Mouse (Mus musculus): ENCODE results near the gene Tppp2. TPM values are rescaled to one million over a fixed set of nuclear protein-coding genes. Genes with fewer than 3 reads are reported as not detected.

Gene Tppp2
- not detected in 2 replicates for polyA plus RNA-seq (2016; fragmentation: Nextera tagmentation; extraction: Ambion mirVana)

DNA sequence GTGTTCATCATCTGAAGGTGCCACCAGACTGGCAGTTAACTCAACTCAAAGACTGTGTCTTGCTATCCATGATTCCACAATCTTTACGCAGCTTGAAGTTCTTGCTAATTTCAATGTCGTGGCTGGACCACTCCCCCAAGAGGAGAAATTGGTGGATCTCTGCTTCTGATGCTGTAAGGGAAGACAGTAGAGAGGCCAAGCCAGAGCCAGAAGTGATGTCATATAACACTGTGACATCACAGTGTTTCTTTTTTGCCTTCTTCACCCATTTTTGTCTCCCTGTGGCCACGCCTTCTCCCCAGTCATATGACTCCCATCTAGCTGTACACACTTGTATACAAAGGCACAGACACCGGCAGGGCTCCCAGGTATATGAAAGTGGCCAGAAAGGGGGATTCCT is at the start of gene Tppp2:
Tppp2 (plus strand) TSS at position 301 of the 400 bp plus-strand sequence.
- peaks cover 18% of the 10 kb centered on the region for H3K4me1 ChIP-seq
- no peak within 1 kb of the TSS for H3K27ac ChIP-seq
- no peaks in the 10 kb centered on the region for H3K9me3 ChIP-seq
- no peak within 1 kb of the TSS for H3K4me3 ChIP-seq
- H3K27me3 ChIP-seq (ENCODE audit: poor library complexity, severe bottlenecking), result peaks cover 24% of the 10 kb centered on the region
- 94% methylated on average over 4 of the region's 4 CpGs for WGBS
- H3K36me3 ChIP-seq (replicated peaks), result no peaks in the 10 kb centered on the region
- no peak for DNase-seq (ENCODE audit: extremely low spot score, low spot score)

DNA sequence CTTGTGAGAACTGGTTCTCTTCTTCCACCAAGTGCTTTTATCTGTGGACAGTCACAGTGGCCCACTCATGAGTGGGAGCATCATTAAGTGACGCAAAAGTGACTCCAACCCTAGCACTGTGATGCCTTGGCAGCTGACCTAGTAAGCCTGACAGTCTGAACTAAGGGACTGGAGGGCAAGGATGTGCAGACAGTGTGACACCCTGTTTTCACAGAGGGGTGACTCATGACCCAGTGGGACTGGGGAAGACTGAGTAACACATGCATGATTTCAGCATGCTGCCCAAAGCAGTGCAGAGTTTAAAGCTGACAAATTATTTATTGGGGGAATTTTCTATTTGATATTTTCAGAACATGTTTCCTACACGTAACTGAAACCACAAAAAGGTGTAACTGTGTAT is 47.5 kb upstream of the Tppp2 start:
- H3K27ac ChIP-seq, result no peak overlapping the region
- H3K36me3 ChIP-seq (replicated peaks), result no peaks in the 10 kb centered on the region
- 90% methylated on average over 2 of the region's 2 CpGs for WGBS
- H3K27me3 ChIP-seq (ENCODE audit: poor library complexity, severe bottlenecking), result no peaks in the 10 kb centered on the region
- DNase-seq (ENCODE audit: extremely low spot score, low spot score), result no peak
- no peaks in the 10 kb centered on the region for H3K4me1 ChIP-seq
- no peaks in the 10 kb centered on the region for H3K9me3 ChIP-seq
- no peak overlapping the region for H3K4me3 ChIP-seq

DNA sequence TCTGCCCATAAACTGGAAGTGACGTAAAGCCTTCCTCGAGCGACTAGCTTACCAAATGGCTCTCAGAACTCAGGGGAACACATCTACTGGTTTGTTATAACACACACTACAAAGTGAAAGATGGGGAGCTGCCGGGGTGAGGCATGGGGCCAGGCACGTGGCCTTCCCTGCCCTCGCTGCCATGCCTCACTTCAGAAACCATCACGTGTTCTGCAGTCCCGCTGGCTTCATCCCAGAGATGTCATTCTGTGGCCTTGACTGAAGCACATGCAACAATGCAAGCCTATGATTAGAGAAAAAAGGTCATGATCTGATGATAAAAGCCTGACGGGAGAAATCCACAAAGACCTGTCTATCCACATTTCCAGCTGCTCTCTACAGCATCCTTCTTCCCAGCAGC is 46.5 kb upstream of the Tppp2 start:
- Histone ChIP-seq H3K9me3 (no peaks in the 10 kb centered on the region), H3K36me3 (replicated peaks) (no peaks in the 10 kb centered on the region), H3K4me1 (no peaks in the 10 kb centered on the region), H3K27ac (no peak overlapping the region), H3K27me3 (ENCODE audit: poor library complexity, severe bottlenecking) (no peaks in the 10 kb centered on the region), H3K4me3 (no peak overlapping the region)
- WGBS, result 81% methylated on average over 9 of the region's 9 CpGs
- DNase-seq (ENCODE audit: extremely low spot score, low spot score), result no peak

DNA sequence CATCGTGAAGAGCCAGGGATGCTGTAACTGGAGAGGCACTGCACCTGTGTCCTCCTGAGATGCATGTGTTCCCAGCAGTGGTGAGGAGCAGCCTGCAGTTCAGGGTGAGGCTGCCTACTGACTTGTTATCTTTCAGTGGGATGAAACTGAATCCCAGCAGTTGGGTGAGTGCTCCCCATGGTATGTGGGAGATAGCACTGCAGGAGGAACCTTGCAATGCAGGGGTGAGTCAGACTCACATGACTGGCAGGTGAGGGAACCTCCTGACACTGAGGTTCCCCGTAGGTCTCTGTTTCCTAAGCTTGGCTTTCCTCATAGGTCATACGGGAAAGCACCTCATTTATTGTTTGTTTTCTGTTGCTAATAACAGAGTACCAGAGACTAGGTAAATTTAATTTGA is 40.7 kb upstream of the Tppp2 start:
- H3K36me3 ChIP-seq (replicated peaks), result no peaks in the 10 kb centered on the region
- no peaks in the 10 kb centered on the region for H3K9me3 ChIP-seq
- H3K4me3 ChIP-seq, result no peak overlapping the region
- H3K4me1 ChIP-seq, result no peaks in the 10 kb centered on the region
- H3K27ac ChIP-seq, result no peak overlapping the region
- 87% methylated on average over 3 of the region's 3 CpGs for WGBS
- no peaks in the 10 kb centered on the region for H3K27me3 ChIP-seq (ENCODE audit: poor library complexity, severe bottlenecking)
- no peak for DNase-seq (ENCODE audit: extremely low spot score, low spot score)

DNA sequence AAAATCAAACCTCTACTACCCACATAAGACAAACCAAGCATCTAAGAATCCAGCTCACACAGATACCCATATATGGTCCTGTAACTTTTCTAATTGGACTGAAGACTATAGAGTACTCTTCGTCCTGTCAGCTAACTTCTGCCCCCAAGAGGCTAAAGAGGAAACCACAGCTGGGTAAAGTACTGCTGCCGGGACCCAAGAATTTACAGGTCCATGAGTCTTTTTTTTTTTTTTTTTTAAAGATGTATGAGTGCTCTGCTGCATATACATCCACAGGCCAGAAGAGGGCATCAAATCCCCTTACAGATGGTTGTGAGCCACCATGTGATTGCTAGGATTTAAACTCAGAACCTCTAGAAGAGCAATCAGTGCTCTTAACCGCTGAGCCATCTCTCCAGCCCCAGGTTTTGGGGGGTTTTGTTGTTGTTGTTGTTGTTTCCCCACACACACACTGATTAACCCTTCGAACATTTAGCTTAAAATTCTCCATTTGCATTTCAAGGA is 34.6 kb upstream of the Tppp2 start:
- peaks cover 27% of the 10 kb centered on the region for H3K36me3 ChIP-seq (replicated peaks)
- WGBS, result under 1% methylated on average over 4 of the region's 4 CpGs
- no peaks in the 10 kb centered on the region for H3K27me3 ChIP-seq (ENCODE audit: poor library complexity, severe bottlenecking)
- no peaks in the 10 kb centered on the region for H3K9me3 ChIP-seq
- DNase-seq (ENCODE audit: extremely low spot score, low spot score), result peak; percentile 49
- H3K4me3 ChIP-seq, result peak overlapping the region; percentile 62
- H3K27ac ChIP-seq, result peak overlapping the region; percentile 92
- peaks cover 19% of the 10 kb centered on the region for H3K4me1 ChIP-seq

DNA sequence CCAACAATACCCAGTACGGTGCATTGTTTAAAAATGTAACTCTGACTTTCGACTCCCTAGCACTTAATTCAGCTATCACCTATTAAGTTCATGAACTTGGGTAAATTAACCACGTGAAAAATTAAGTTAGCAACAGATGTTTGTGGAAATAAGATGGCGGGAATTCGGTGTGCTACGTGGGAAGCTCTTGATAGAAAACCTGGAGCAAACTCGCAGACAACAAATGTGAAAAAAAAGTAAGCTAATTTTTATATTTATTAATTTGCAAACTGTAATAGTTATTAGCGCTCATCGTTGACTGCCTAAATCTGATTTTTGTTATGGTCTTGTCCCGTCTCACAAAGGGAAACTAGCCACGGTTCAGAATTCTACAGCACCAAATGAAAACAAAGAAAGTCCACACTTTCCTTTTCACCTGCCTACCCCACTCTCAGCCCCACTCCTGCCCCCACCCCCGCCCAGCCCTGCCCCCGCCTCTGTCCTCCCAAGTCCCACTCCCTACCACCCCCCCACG is 34.1 kb upstream of the Tppp2 start:
- Histone ChIP-seq H3K9me3 (no peaks in the 10 kb centered on the region), H3K27me3 (ENCODE audit: poor library complexity, severe bottlenecking) (no peaks in the 10 kb centered on the region), H3K27ac (peak overlapping the region; percentile 92), H3K4me1 (peaks cover 19% of the 10 kb centered on the region), H3K4me3 (peak overlapping the region; percentile 62), H3K36me3 (replicated peaks) (peaks cover 32% of the 10 kb centered on the region)
- DNase-seq (ENCODE audit: extremely low spot score, low spot score), result no peak
- 2% methylated on average over 14 of the region's 14 CpGs for WGBS

- DNase-seq (ENCODE audit: extremely low spot score, low spot score), result peak; percentile 96
These were observed 33.5 kb upstream of the Tppp2 start, which contains the start of gene Mettl17 for GRCm38 (mm10) chr14:51884598-51885331. Gene Mettl17 (plus strand): TSS chr14:51884842.

GRCm38 (mm10) chr14:51886051-51886450 is 32.2 kb upstream of the Tppp2 start:
- Histone ChIP-seq H3K27me3 (ENCODE audit: poor library complexity, severe bottlenecking) (no peaks in the 10 kb centered on the region), H3K4me3 (peak overlapping the region; percentile 62), H3K36me3 (replicated peaks) (peaks cover 51% of the 10 kb centered on the region), H3K4me1 (peaks cover 19% of the 10 kb centered on the region), H3K27ac (no peak overlapping the region), H3K9me3 (no peaks in the 10 kb centered on the region)
- DNase-seq (ENCODE audit: extremely low spot score, low spot score), result no peak
- WGBS, result 46% methylated on average over 6 of the region's 6 CpGs

More at GRCm38 (mm10) chr14:51884598-51885331, 33.5 kb upstream of the Tppp2 start, which contains the start of gene Mettl17:
- H3K27ac ChIP-seq, result peak within 1 kb of the TSS; percentile 92
- H3K9me3 ChIP-seq, result no peaks in the 10 kb centered on the region
- H3K4me3 ChIP-seq, result peak within 1 kb of the TSS; percentile 62
- H3K4me1 ChIP-seq, result peaks cover 19% of the 10 kb centered on the region
- H3K27me3 ChIP-seq (ENCODE audit: poor library complexity, severe bottlenecking), result no peaks in the 10 kb centered on the region
- under 1% methylated on average over 43 of the region's 43 CpGs for WGBS
- peaks cover 38% of the 10 kb centered on the region for H3K36me3 ChIP-seq (replicated peaks)

- Histone ChIP-seq H3K27me3 (ENCODE audit: poor library complexity, severe bottlenecking) (no peaks in the 10 kb centered on the region), H3K27ac (no peak overlapping the region), H3K4me3 (no peak overlapping the region), H3K36me3 (replicated peaks) (peaks cover 69% of the 10 kb centered on the region), H3K4me1 (peaks cover 30% of the 10 kb centered on the region), H3K9me3 (no peaks in the 10 kb centered on the region)
- WGBS, result 90% methylated on average over 6 of the region's 6 CpGs
- no peak for DNase-seq (ENCODE audit: extremely low spot score, low spot score)
These were observed 28.4 kb upstream of the Tppp2 start for GRCm38 (mm10) chr14:51889833-51890232.

DNA sequence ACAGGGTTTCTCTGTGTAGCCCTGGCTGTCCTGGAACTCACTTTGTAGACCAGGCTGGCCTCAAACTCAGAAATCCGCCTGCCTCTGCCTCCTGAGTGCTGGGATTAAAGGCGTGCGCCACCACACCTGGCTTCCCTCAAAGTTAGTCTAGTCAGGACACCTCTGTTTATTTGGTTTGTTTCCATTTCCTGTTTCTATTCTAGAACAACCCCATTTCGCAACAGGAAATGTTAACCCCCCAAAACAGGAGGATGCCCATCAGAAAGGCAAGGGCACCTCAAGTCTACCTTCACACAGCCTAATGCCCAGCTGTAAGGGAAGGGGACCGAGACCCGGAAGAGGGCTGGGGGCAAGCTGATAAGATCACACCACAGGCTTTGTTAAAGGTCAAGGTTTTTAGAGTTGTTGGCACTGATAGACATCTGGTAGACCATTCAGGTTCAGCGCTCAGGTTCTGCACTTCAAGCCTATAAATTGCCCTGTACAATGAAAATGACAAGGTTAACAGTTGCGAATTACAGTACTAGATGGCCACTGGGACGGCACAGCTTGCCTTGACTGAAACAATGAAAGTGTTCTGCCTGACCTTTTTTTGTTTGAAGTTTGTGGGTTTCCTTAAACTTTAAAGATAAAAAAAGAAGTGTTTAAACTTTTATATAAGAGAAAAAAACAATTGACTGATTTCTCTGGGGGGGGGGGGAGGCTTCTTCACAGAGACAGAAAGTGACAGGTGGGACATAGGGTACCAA is 25.9 kb upstream of the Tppp2 start, which contains the start of gene Slc39a2:
Slc39a2 (plus strand) TSS at position 699 of the 749 bp plus-strand sequence.
- H3K27ac ChIP-seq, result no peak within 1 kb of the TSS
- H3K27me3 ChIP-seq (ENCODE audit: poor library complexity, severe bottlenecking), result no peaks in the 10 kb centered on the region
- DNase-seq (ENCODE audit: extremely low spot score, low spot score), result no peak
- peaks cover 58% of the 10 kb centered on the region for H3K36me3 ChIP-seq (replicated peaks)
- peaks cover 11% of the 10 kb centered on the region; the same call in 1 of the 2 replicates for H3K4me1 ChIP-seq
- no peaks in the 10 kb centered on the region for H3K9me3 ChIP-seq
- no peak within 1 kb of the TSS for H3K4me3 ChIP-seq
- 93% methylated on average over 9 of the region's 9 CpGs for WGBS

DNA sequence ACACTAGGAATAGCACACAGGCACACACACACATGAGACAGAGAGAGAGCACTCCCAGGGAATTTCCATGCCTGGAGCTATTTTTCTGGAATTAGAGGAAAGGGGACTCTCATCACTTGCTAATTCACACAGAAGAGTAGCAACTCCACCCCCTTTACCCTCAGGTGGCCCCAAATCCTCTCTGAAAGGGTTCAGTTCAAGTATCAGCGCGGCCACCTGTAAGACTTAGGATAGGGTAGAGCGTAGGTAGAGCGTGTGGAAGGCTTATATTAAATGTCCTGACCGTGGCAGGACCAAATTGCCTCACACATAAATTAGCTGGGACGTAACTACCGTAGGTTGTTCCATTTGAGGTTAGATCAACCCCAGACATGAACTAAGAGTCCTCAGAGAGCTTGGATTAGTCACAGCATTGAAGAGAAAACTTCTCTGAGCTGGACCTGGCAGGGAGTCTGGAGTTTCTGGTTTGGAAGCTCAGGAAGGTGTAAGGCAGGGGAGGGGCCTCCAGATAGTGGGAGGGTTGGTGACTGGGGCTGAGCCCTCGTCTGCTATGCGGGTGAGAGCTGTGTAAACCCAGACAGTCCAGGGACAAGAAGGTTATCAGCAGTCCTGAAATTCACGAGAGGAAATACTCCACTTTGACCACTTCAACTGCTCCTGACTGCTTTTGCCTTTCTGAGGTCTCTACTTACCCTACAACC is 25.0 kb upstream of the Tppp2 start:
- 27% methylated on average over 10 of the region's 10 CpGs for WGBS
- Histone ChIP-seq H3K27ac (no peak overlapping the region), H3K4me3 (no peak overlapping the region), H3K9me3 (no peaks in the 10 kb centered on the region), H3K36me3 (replicated peaks) (peaks cover 49% of the 10 kb centered on the region), H3K4me1 (peaks cover 11% of the 10 kb centered on the region; the same call in 1 of the 2 replicates), H3K27me3 (ENCODE audit: poor library complexity, severe bottlenecking) (no peaks in the 10 kb centered on the region)
- no peak for DNase-seq (ENCODE audit: extremely low spot score, low spot score)

GRCm38 (mm10) chr14:51893809-51894208 is 24.4 kb upstream of the Tppp2 start:
- 64% methylated on average over 3 of the region's 3 CpGs for WGBS
- H3K27ac ChIP-seq, result no peak overlapping the region
- no peak for DNase-seq (ENCODE audit: extremely low spot score, low spot score)
- no peaks in the 10 kb centered on the region for H3K27me3 ChIP-seq (ENCODE audit: poor library complexity, severe bottlenecking)
- H3K4me3 ChIP-seq, result no peak overlapping the region
- H3K36me3 ChIP-seq (replicated peaks), result peaks cover 44% of the 10 kb centered on the region
- H3K9me3 ChIP-seq, result no peaks in the 10 kb centered on the region
- peaks cover 11% of the 10 kb centered on the region; the same call in 1 of the 2 replicates for H3K4me1 ChIP-seq
